Comparison of ENCODE assay signal across 22 mouse cellular contexts in genomic region chr12:80041510-80042324, GRCm38 (mm10).
DNase-seq lines count a peak whose midpoint lies in the region; ATAC-seq and TF ChIP-seq lines count a peak whose summit lies in the region.
"Had no signal": no experiment of that assay in that cellular context is flagged by ENCODE, and none has a peak within 500 bp of the region (broad histone marks: within the 10 kb centered on the region; RNA-seq: fewer than 3 reads in every experiment).

No protein-coding gene starts in this region.

- H3K4me2 ChIP-seq in CH12.LX (ENCODE audit: insufficient read depth, low read depth, poor library complexity, severe bottlenecking), result peak overlapping the region; percentile 11; the same call in 1 of the 2 replicates
- H3K4me2 ChIP-seq: heart, embryonic 13.5 days; liver, embryonic 15.5 days; midbrain, embryonic 12.5 days; neural tube, embryonic 15.5 days had no signal

- in situ Hi-C loops in CH12.LX (cut with MboI; ENCODE audit: low pct_ligation_motif_present, low pct_unique_long_range_greater_than_20kb, low sequenced_read_pairs), result no loop called here

- WGBS in heart, embryonic 10.5 days, result 84% methylated on average over 11 of the region's 11 CpGs

- ATAC-seq in erythroid progenitor cell, adult 5-6 weeks (replicated peaks; ENCODE audit: low FRiP score, poor library complexity, severe bottlenecking), result 0 out of 2 replicates have a peak, but pooled peaks have one; percentile 35
- peak; percentile 13 for ATAC-seq in megakaryocyte progenitor cell, adult 5-6 weeks (replicated peaks; ENCODE audit: poor library complexity)
- ATAC-seq in cerebellum, adult (ENCODE audit: insufficient number of reproducible peaks, low FRiP score, low TSS enrichment), result no peak
- ATAC-seq: hindbrain, embryonic 16.5 days had no signal

- H3K9me3 ChIP-seq in heart, embryonic 10.5 days, result no peaks in the 10 kb centered on the region
- H3K9me3 ChIP-seq in CH12.LX (replicated peaks; ENCODE audit: low read length), result no peaks in the 10 kb centered on the region
- H3K9me3 ChIP-seq: heart, embryonic 13.5 days; liver, embryonic 15.5 days; midbrain, embryonic 12.5 days; neural tube, embryonic 15.5 days had no signal

- no peak overlapping the region for H3K4me3 ChIP-seq in heart, embryonic 10.5 days
- peak overlapping the region in 1 of 3 experiments; percentile 20 for H3K4me3 ChIP-seq in CH12.LX (replicated peaks in 1 of 3; ENCODE audit: low read depth in 2 of 3, low read length in 2 of 3, poor library complexity in 1 of 3)
- H3K4me3 ChIP-seq: erythroblast, embryonic 14.5 days; heart, embryonic 13.5 days; liver, embryonic 15.5 days; midbrain, embryonic 12.5 days; myocyte; neural tube, embryonic 15.5 days had no signal

- dilution Hi-C loops in CH12.LX (cut with MboI; ENCODE audit: extremely low pct_ligation_motif_present, extremely low pct_unique_long_range_greater_than_20kb, low sequenced_read_pairs), result no loop called here

- no peak for TF ChIP-seq CTCF in CH12.LX (conservative IDR thresholded peaks at IDR 0.05 in 1 of 2, IDR thresholded peaks at IDR 0.05 in 1 of 2; ENCODE audit: low read depth in 2 of 2, low read length in 2 of 2)

- H3K9ac ChIP-seq in CH12.LX (ENCODE audit: insufficient read depth, low read depth), result no peak overlapping the region
- H3K9ac ChIP-seq: heart, embryonic 13.5 days; liver, embryonic 15.5 days; midbrain, embryonic 12.5 days; neural tube, embryonic 15.5 days had no signal

- TF ChIP-seq POLR2A in CH12.LX (IDR thresholded peaks at IDR 0.05; ENCODE audit: low read depth, low read length), result no peak

- peak overlapping the region; percentile 16; the same call in 1 of the 2 replicates for H3K27ac ChIP-seq in heart, embryonic 10.5 days
- H3K27ac ChIP-seq in CH12.LX (ENCODE audit: insufficient read depth, low read depth), result peak overlapping the region; percentile 44; the same call in 1 of the 2 replicates
- H3K27ac ChIP-seq: heart, embryonic 13.5 days; liver, embryonic 15.5 days; midbrain, embryonic 12.5 days; neural tube, embryonic 15.5 days had no signal

- no peaks in the 10 kb centered on the region for H3K79me2 ChIP-seq in CH12.LX (replicated peaks; ENCODE audit: control insufficient read depth, extremely low read depth, insufficient read depth, poor library complexity, severe bottlenecking)

- TF ChIP-seq EP300 in CH12.LX (IDR thresholded peaks at IDR 0.05; ENCODE audit: low read length), result no peak

- no peak for DNase-seq in heart, embryonic 10.5 days (ENCODE audit: low spot score)
- no peak for DNase-seq in heart, postnatal 36 days
- peak; percentile 65 for DNase-seq in CH12.LX (ENCODE audit: extremely low read depth)
- no peak for DNase-seq in adrenal gland, adult 18-20 months (ENCODE audit: low spot score in 2 of 2)
- DNase-seq in layer of hippocampus, postnatal 25 days (ENCODE audit: extremely low spot score in 1 of 2, low spot score in 1 of 2), result no peak
- DNase-seq: adrenal gland, adult 2 months; cerebellum, postnatal 10 days; heart, postnatal 4 days; kidney, adult 2 months; kidney, postnatal 36 days; left cerebral cortex, postnatal 4 days; right cerebral cortex, postnatal 4 days had no signal

- H3K4me1 ChIP-seq in heart, embryonic 10.5 days, result peaks cover 36% of the 10 kb centered on the region
- peaks cover 18 to 54% of the 10 kb centered on the region in 2 experiments for H3K4me1 ChIP-seq in CH12.LX (ENCODE audit: control insufficient read depth in 1 of 2, insufficient read depth in 2 of 2)
- H3K4me1 ChIP-seq: neural tube, embryonic 15.5 days had no signal

- no peaks in the 10 kb centered on the region for H3K36me3 ChIP-seq in heart, embryonic 10.5 days
- no peaks in the 10 kb centered on the region for H3K36me3 ChIP-seq in CH12.LX (replicated peaks in 1 of 2; ENCODE audit: control insufficient read depth in 1 of 2, insufficient read depth in 1 of 2, low read length in 1 of 2)
- H3K36me3 ChIP-seq: heart, embryonic 13.5 days; liver, embryonic 15.5 days; midbrain, embryonic 12.5 days; neural tube, embryonic 15.5 days had no signal

- H3K27me3 ChIP-seq in heart, embryonic 10.5 days (ENCODE audit: insufficient read depth, poor library complexity, severe bottlenecking), result no peaks in the 10 kb centered on the region
- no peaks in the 10 kb centered on the region for H3K27me3 ChIP-seq in CH12.LX (replicated peaks)
- H3K27me3 ChIP-seq: heart, embryonic 13.5 days; liver, embryonic 15.5 days; midbrain, embryonic 12.5 days; neural tube, embryonic 15.5 days had no signal

- intact Hi-C loops in heart, postnatal 36 days (cut with DNase I), result no loop called here

- no peak; the same call in 1 of the 2 replicates for TF ChIP-seq RAD21 in CH12.LX (IDR thresholded peaks at IDR 0.05; ENCODE audit: low read depth, low read length)

TF ChIP-seq in CH12.LX, 34 proteins besides CTCF, POLR2A, EP300 and RAD21:
- TF ChIP-seq GABPA (IDR thresholded peaks at IDR 0.05; ENCODE audit: insufficient replicate concordance, low read depth, low read length), result no peak
- TF ChIP-seq KAT2A (IDR thresholded peaks at IDR 0.05; ENCODE audit: insufficient replicate concordance, low read length), result no peak
- TF ChIP-seq MEF2A (IDR thresholded peaks at IDR 0.05; ENCODE audit: borderline replicate concordance, low read depth, low read length), result peak; percentile 66; the same call in 1 of the 2 replicates
- TF ChIP-seq ETS1 (conservative IDR thresholded peaks at IDR 0.05; ENCODE audit: low read depth, low read length), result peak; percentile 64; the same call in 1 of the 2 replicates
- TF ChIP-seq SMC3 (IDR thresholded peaks at IDR 0.05; ENCODE audit: low read depth, low read length), result no peak
- TF ChIP-seq JUND (conservative IDR thresholded peaks at IDR 0.05; ENCODE audit: low read depth, low read length), result no peak
- TF ChIP-seq IRF4 (IDR thresholded peaks at IDR 0.05; ENCODE audit: low read depth, low read length), result peak; percentile 28
- no peak for TF ChIP-seq ELF1 (IDR thresholded peaks at IDR 0.05; ENCODE audit: low read depth, low read length)
- no peak for TF ChIP-seq USF2 (conservative IDR thresholded peaks at IDR 0.05; ENCODE audit: low read depth, low read length)
- no peak for TF ChIP-seq NRF1 (IDR thresholded peaks at IDR 0.05; ENCODE audit: low read depth, low read length)
- TF ChIP-seq BHLHE40 (IDR thresholded peaks at IDR 0.05; ENCODE audit: low read depth, low read length), result peak; percentile 78
- TF ChIP-seq HCFC1 (IDR thresholded peaks at IDR 0.05; ENCODE audit: low read depth, low read length), result no peak
- TF ChIP-seq TBP (conservative IDR thresholded peaks at IDR 0.05; ENCODE audit: low read depth, low read length), result no peak
- TF ChIP-seq MXI1 (IDR thresholded peaks at IDR 0.05; ENCODE audit: low read depth, low read length), result no peak
- TF ChIP-seq ZNF384 (IDR thresholded peaks at IDR 0.05; ENCODE audit: low read depth, low read length), result peak; percentile 44; the same call in 1 of the 2 replicates
- TF ChIP-seq JUN (IDR thresholded peaks at IDR 0.05; ENCODE audit: insufficient read depth, low read depth, low read length), result no peak
- TF ChIP-seq ZC3H11A (IDR thresholded peaks at IDR 0.05; ENCODE audit: low read depth, low read length), result no peak
- TF ChIP-seq ZMIZ1 (IDR thresholded peaks at IDR 0.05; ENCODE audit: low read depth, low read length), result no peak
- TF ChIP-seq MAFK (IDR thresholded peaks at IDR 0.05; ENCODE audit: insufficient replicate concordance, low read length), result no peak
- TF ChIP-seq TCF12 (IDR thresholded peaks at IDR 0.05; ENCODE audit: low read depth, low read length), result no peak
- no peak for TF ChIP-seq UBTF (IDR thresholded peaks at IDR 0.05; ENCODE audit: low read depth, low read length)
- TF ChIP-seq CHD1 (IDR thresholded peaks at IDR 0.05; ENCODE audit: low read depth, low read length), result no peak
- no peak for TF ChIP-seq NELFE (IDR thresholded peaks at IDR 0.05; ENCODE audit: low read depth, low read length)
- TF ChIP-seq POLR2AphosphoS2 (IDR thresholded peaks at IDR 0.05; ENCODE audit: low read depth, low read length), result no peak
- no peak for TF ChIP-seq MAX (IDR thresholded peaks at IDR 0.05; ENCODE audit: low read length)
- no peak for TF ChIP-seq MAZ (IDR thresholded peaks at IDR 0.05; ENCODE audit: low read depth, low read length)
- TF ChIP-seq ZKSCAN1 (IDR thresholded peaks at IDR 0.05; ENCODE audit: borderline replicate concordance, low read depth, low read length), result no peak
- no peak for TF ChIP-seq RCOR1 (conservative IDR thresholded peaks at IDR 0.05; ENCODE audit: low read depth, low read length)
- no peak for TF ChIP-seq MYC (IDR thresholded peaks at IDR 0.05; ENCODE audit: low read depth, low read length)
- TF ChIP-seq CHD2 (IDR thresholded peaks at IDR 0.05; ENCODE audit: low read length), result no peak
- no peak for TF ChIP-seq USF1 (IDR thresholded peaks at IDR 0.05; ENCODE audit: low read depth, low read length)
- TF ChIP-seq PAX5 (IDR thresholded peaks at IDR 0.05; ENCODE audit: low read length), result no peak
- no peak for TF ChIP-seq E2F4 (IDR thresholded peaks at IDR 0.05; ENCODE audit: insufficient replicate concordance, low read depth, low read length)
- TF ChIP-seq SIN3A (IDR thresholded peaks at IDR 0.05; ENCODE audit: low read length), result no peak
TF ChIP-seq in CH12.LX: peak in this region for 5.
